ENCODE assay signal across 27 mouse cellular contexts in genomic region chrX:142585281-142585680, GRCm38 (mm10).
"Had no signal": no experiment of that assay in that cellular context is flagged by ENCODE, and none has a peak within 500 bp of the region (broad histone marks: within the 10 kb centered on the region; RNA-seq: fewer than 3 reads in every experiment).

No protein-coding gene starts in this region.

- ATAC-seq: forebrain, embryonic 13.5 days; forebrain, embryonic 14.5 days; forebrain, embryonic 15.5 days; forebrain, embryonic 16.5 days; forebrain, postnatal 0 days had no signal

- H3K27ac ChIP-seq: embryonic facial prominence, embryonic 12.5 days; embryonic facial prominence, embryonic 15.5 days; forebrain, embryonic 10.5 days; forebrain, embryonic 12.5 days; forebrain, embryonic 13.5 days; forebrain, embryonic 15.5 days; gastrocnemius, adult 2 months; heart, adult 2 months had no signal

- H3K4me1 ChIP-seq: embryonic facial prominence, embryonic 12.5 days; embryonic facial prominence, embryonic 13.5 days; embryonic facial prominence, embryonic 15.5 days; forebrain, embryonic 10.5 days; forebrain, embryonic 12.5 days; forebrain, embryonic 13.5 days; forebrain, embryonic 15.5 days had no signal

- H3K4me2 ChIP-seq: embryonic facial prominence, embryonic 12.5 days; embryonic facial prominence, embryonic 13.5 days; embryonic facial prominence, embryonic 15.5 days; forebrain, embryonic 12.5 days; forebrain, embryonic 13.5 days; forebrain, embryonic 15.5 days had no signal

- H3K9me3 ChIP-seq: embryonic facial prominence, embryonic 12.5 days; embryonic facial prominence, embryonic 13.5 days; embryonic facial prominence, embryonic 15.5 days; forebrain, embryonic 10.5 days; forebrain, embryonic 12.5 days; forebrain, embryonic 13.5 days; forebrain, embryonic 15.5 days had no signal

- H3K9ac ChIP-seq: embryonic facial prominence, embryonic 12.5 days; embryonic facial prominence, embryonic 13.5 days; embryonic facial prominence, embryonic 15.5 days; forebrain, embryonic 12.5 days; forebrain, embryonic 13.5 days; forebrain, embryonic 15.5 days; forebrain, postnatal 0 days had no signal

- H3K27me3 ChIP-seq: embryonic facial prominence, embryonic 12.5 days; forebrain, embryonic 15.5 days had no signal

- H3K4me3 ChIP-seq: embryonic facial prominence, embryonic 12.5 days; embryonic facial prominence, embryonic 13.5 days; embryonic facial prominence, embryonic 15.5 days; erythroblast, embryonic 14.5 days; forebrain, embryonic 10.5 days; forebrain, embryonic 12.5 days; forebrain, embryonic 13.5 days; forebrain, embryonic 15.5 days; gastrocnemius, adult 2 months; heart, adult 2 months had no signal

- H3K36me3 ChIP-seq: embryonic facial prominence, embryonic 12.5 days; embryonic facial prominence, embryonic 13.5 days; embryonic facial prominence, embryonic 15.5 days; forebrain, embryonic 10.5 days; forebrain, embryonic 12.5 days; forebrain, embryonic 15.5 days had no signal

- DNase-seq: cerebellum, adult 8-10 months; cerebellum, adult 9-10 months; cerebellum, adult 9-11 months; cerebellum, postnatal 10 days; cerebellum, postnatal 14 days; cerebellum, postnatal 25 days; cerebellum, postnatal 36 days; embryo, embryonic 11 days; forebrain, postnatal 0 days; gastrocnemius, adult 2 months; gastrocnemius, postnatal 10 days; gastrocnemius, postnatal 14 days; gastrocnemius, postnatal 25 days; gastrocnemius, postnatal 36 days; heart, adult 11 months; heart, adult 18-20 months; heart, adult 2 months had no signal
